Mouse (Mus musculus) spleen, postnatal 0 days (tissue): ENCODE data around the gene Lama4. TPM values are rescaled to one million over a fixed set of nuclear protein-coding genes. Genes with fewer than 3 reads are reported as not detected.

ENCODE experiments used
- polyA plus RNA-seq: library from polyadenylated mRNA; unstranded; fragments of >200 nt; fragmentation: Nextera tagmentation; extraction: Ambion mirVana; gene quantifications from 2 replicates; pipeline ENCODE4 v1.2.1, GENCODE M21; 2015

The Lama4 gene
- 6.3 and 8.5 TPM in 2 replicates for polyA plus RNA-seq

DNA sequence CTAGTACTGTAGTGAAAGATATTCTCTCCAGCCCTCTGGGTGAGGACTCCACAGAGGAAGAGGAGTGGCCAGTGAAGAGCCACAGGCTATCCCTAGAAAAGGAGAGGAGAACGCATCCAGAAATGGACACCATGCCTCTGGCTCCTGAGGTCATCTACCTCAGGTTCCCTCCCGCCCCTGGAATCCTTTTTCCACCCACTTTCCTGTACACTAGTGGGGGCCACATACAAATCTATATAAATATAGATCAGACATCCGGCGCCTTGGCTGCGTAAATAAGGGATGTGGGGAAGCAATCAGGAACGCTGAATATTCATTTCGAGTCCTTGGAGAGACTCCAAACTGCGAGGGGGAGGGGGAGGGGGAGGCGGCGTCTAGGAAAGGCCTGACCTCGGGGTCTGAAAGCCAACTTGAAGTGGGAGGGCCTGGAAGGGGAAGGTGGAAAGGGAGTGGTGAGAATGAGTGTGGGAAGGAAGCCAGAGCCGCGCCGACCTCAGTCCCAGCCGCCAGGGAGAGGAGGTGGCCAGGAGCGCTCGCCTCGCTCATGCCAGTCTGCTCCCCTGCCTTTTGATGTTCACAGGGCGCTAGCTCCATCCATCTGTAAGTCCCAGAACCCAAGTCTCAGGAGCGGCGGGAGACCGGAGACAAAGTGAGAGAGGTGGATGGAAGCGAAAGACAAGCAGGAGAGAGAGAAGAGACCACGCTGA, at the start of gene Lama4:
Gene Lama4 (plus strand): TSS at position 441 of the 707 bp plus-strand sequence.

DNA sequence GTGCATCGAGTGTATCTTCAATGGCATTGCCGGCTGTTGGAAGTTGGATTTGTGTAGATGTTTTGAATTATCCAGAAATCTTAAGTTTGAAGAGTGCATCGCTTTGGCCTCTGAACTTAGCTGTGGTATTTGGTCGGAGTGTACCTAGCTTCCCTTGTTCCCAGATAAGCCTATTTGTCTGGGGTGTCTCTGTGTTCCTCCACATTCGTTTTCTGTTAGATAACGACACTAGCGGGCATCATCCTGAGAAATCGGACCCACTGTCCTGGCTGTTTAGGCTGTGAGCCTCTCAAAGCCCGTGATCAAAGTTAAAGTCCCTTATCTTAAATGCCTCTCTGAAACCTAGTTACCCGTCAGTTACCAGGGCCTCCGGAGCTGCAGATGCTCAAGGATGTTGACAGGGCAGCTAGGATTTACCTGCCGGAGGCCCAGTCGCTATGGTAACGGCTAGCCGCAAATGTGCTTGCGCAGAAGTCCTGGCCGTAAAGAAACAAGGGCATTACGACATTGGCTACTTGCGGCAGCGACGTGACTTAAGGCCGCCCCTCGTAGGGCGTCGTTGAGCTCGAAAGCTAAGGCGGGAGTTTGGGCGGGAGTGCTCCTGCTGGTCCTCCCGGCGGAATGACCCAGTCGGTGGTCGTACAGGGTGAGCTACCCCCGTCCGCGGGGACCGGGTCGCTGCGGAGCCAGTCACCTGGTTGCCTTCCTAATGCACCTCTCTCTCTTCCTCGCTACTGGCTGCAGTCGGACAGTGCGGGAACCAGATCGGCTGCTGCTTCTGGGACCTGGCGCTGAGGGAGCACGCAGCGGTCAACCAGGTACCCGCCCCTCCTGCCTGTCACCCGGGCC, 168.4 kb downstream of the Lama4 start, which contains the start of the genes Fam229b and Tube1:
Gene Fam229b (minus strand): TSS at position 453 of the 849 bp plus-strand sequence.
Gene Tube1 (plus strand): TSS at position 515 of the 849 bp plus-strand sequence.

Other genes starting within 250 kb of the Lama4 start
- not detected in 2 replicates for gene Rfpl4b, start 143.7 kb upstream of the Lama4 start, polyA plus RNA-seq
- gene Fam229b, start 168.4 kb downstream of the Lama4 start, polyA plus RNA-seq, result 2.2 and 4.0 TPM in 2 replicates
- gene Tube1, start 168.5 kb downstream of the Lama4 start, polyA plus RNA-seq, result 5.4 and 6.5 TPM in 2 replicates
- 0.10 and 0.11 TPM in 2 replicates for gene Ccn6, start 198.3 kb downstream of the Lama4 start, polyA plus RNA-seq